Mouse (Mus musculus) kidney, embryonic 16.5 days (tissue): ENCODE data around the gene Cnnm1. TPM values are rescaled to one million over a fixed set of nuclear protein-coding genes. Genes with fewer than 3 reads are reported as not detected.

Source experiments
- ATAC-seq: fragments of 200-750 bp; cut with Nextera tagmentation; 2 replicates; pipeline ENCODE4 v1.8.0; 2017; ENCODE audit warnings: moderate TSS enrichment; ENCODE audit not compliant: low FRiP score, low TSS enrichment
- H3K27ac ChIP-seq: fragments of 300-500 bp; sonication (generic); 2 replicates; pipeline ENCODE4 v1.5.1; 2014; ENCODE audit warnings: low read length
- H3K27me3 ChIP-seq: fragments of 300-500 bp; sonication (generic); 2 replicates; pipeline ENCODE4 v1.6.1; 2014; ENCODE audit warnings: low read length, control low read depth, mixed read lengths; ENCODE audit not compliant: insufficient read depth
- H3K36me3 ChIP-seq: fragments of 300-500 bp; sonication (generic); 2 replicates; pipeline ENCODE4 v1.6.1; 2014; ENCODE audit warnings: low read length, control low read depth, mixed read lengths; ENCODE audit not compliant: insufficient read depth
- H3K4me1 ChIP-seq: fragments of 300-500 bp; sonication (generic); 2 replicates; pipeline ENCODE4 v1.6.1; 2014; ENCODE audit warnings: low read length, control low read depth, mixed read lengths; ENCODE audit not compliant: insufficient read depth
- H3K4me2 ChIP-seq: fragments of 300-500 bp; sonication (generic); replicated peaks from 2 replicates; pipeline ENCODE4 v1.6.1; 2014; ENCODE audit warnings: low read depth, low read length
- H3K4me3 ChIP-seq: fragments of 300-500 bp; sonication (generic); 2 replicates; pipeline ENCODE4 v1.5.1; 2014; ENCODE audit warnings: mild to moderate bottlenecking, low read length
- H3K9ac ChIP-seq: fragments of 300-500 bp; sonication (generic); replicated peaks from 2 replicates; pipeline ENCODE4 v1.6.1; 2014; ENCODE audit warnings: low read length
- H3K9me3 ChIP-seq: fragments of 300-500 bp; sonication (generic); 2 replicates; pipeline ENCODE4 v1.6.1; 2016; ENCODE audit warnings: low read length, control low read depth
- WGBS: fragments of 180-500 bp; shearing (Covaris S2); extraction: QIAGEN DNeasy Blood & Tissue Kit; methylation state at CpG from one replicate; pipeline ENCODE4 v1.1.7; 2014; 5-methylcytosine and 5-hydroxymethylcytosine counted together
- polyA plus RNA-seq: library from polyadenylated mRNA; unstranded; fragments of >200 nt; fragmentation: Nextera tagmentation; extraction: Ambion mirVana; gene quantifications from 2 replicates; pipeline ENCODE4 v1.2.1, GENCODE M21; 2015

Cnnm1 gene
- polyA plus RNA-seq, 1 experiment from 2014 or later: 0.05 TPM

DNA sequence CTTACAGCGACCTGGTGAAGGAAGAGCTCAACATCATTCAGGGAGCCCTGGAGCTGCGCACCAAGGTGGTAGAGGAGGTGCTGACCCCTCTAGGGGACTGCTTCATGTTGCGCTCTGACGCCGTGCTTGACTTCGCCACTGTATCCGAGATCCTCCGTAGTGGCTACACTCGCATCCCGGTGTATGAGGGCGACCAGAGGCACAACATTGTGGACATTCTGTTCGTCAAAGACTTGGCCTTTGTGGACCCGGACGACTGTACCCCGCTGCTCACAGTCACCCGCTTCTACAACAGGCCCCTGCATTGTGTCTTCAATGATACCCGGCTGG lies 1.4 kb downstream of the Cnnm1 start:
- peaks cover 60% of the 10 kb centered on the region for H3K27me3 ChIP-seq
- no peak for ATAC-seq

DNA sequence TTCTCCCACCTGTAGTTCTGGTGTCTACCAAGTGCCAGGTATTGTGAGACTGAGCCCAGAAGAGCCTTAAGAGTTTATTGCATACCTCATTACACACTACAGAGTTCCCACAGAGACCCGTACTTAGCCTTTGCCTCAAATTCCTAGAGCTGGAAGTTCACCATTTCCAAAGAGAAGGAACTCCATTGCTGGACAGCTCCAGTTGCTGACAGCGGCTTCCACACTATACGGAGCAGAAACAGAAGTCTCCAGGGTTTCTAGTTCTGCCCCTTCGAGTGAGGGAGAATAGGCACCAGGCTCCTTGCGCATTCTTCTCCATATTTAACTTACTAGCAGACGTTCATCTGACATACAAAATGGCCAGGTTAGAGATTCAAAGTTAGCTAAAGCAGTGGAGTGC lies 2.0 kb downstream of the Cnnm1 start:
- Histone ChIP-seq H3K36me3 (no peaks in the 10 kb centered on the region), H3K4me1 (peaks cover 13% of the 10 kb centered on the region), H3K27me3 (peaks cover 60% of the 10 kb centered on the region), H3K9me3 (no peaks in the 10 kb centered on the region), H3K9ac (no peak overlapping the region), H3K4me3 (no peak overlapping the region), H3K4me2 (no peak overlapping the region), H3K27ac (no peak overlapping the region)
- 25% methylated on average over 6 of the region's 6 CpGs for WGBS
- no peak for ATAC-seq

More for the DNA sequence above, 1.4 kb downstream of the Cnnm1 start:
- H3K9me3 ChIP-seq: no peaks in the 10 kb centered on the region
- H3K9ac ChIP-seq: no peak overlapping the region
- H3K27ac ChIP-seq: no peak overlapping the region
- WGBS: 10% methylated on average over 17 of the region's 17 CpGs
- peak overlapping the region; percentile 55 for H3K4me3 ChIP-seq
- H3K4me1 ChIP-seq: peaks cover 13% of the 10 kb centered on the region
- H3K4me2 ChIP-seq: peak overlapping the region; percentile 100
- no peaks in the 10 kb centered on the region for H3K36me3 ChIP-seq

DNA sequence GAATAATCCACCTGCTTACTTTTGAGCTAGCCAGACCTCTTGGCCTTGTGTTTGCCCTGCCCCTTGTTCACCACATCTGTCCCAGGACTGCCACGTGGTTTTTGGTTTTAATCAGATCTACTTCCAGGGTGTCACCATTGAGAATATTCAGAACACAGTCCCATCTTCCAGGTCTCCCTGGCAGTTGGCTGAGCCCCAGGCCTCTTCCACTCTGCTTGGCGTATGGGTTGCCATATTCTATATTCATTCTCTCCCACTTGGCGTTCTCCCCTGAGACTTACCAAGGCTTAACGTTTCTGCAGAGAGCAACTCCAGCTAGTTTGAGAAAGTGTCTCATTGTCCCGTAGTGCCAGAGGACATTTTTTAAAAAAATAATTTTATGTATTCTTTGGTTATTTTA lies 2.7 kb downstream of the Cnnm1 start:
- H3K27ac ChIP-seq: no peak overlapping the region
- H3K27me3 ChIP-seq: peaks cover 58% of the 10 kb centered on the region
- H3K9me3 ChIP-seq: no peaks in the 10 kb centered on the region
- no peak overlapping the region for H3K4me3 ChIP-seq
- ATAC-seq: no peak
- no peak overlapping the region for H3K4me2 ChIP-seq
- no peaks in the 10 kb centered on the region for H3K36me3 ChIP-seq
- no peak overlapping the region for H3K9ac ChIP-seq
- 91% methylated on average over 5 of the region's 5 CpGs for WGBS
- H3K4me1 ChIP-seq: peaks cover 13% of the 10 kb centered on the region

DNA sequence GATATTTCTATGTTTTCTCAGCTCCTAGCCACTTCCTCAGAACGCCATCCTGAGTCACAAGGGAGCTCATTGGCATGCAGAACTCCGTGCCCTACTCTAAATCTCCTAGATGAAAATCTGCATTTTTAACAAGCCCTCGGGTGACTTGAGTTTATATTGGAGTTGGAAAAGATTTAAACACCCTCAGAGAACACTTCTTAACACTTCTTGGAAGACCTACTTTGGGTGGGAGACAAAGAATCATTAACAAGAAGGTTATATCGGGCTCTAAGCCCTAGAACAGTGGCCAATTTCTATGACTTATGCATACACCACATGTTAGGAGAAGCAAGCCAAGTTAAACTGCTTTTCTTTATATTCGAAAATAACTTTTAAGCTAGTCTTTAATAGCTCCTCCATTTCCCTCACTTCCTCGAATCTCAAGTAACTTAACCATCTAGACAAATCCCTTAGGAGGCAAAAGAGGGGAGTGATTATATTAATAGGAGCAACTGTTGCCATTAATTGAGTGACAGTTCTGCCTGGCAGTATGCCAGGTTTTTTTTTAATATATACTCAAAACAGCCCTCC lies 4.5 kb downstream of the Cnnm1 start:
- H3K4me2 ChIP-seq: no peak overlapping the region
- no peaks in the 10 kb centered on the region for H3K36me3 ChIP-seq
- WGBS: 72% methylated on average over 6 of the region's 6 CpGs
- H3K9ac ChIP-seq: no peak overlapping the region
- no peak overlapping the region for H3K4me3 ChIP-seq
- ATAC-seq: no peak
- peaks cover 42% of the 10 kb centered on the region for H3K27me3 ChIP-seq
- no peaks in the 10 kb centered on the region for H3K9me3 ChIP-seq
- H3K27ac ChIP-seq: no peak overlapping the region
- H3K4me1 ChIP-seq: peaks cover 13% of the 10 kb centered on the region

DNA sequence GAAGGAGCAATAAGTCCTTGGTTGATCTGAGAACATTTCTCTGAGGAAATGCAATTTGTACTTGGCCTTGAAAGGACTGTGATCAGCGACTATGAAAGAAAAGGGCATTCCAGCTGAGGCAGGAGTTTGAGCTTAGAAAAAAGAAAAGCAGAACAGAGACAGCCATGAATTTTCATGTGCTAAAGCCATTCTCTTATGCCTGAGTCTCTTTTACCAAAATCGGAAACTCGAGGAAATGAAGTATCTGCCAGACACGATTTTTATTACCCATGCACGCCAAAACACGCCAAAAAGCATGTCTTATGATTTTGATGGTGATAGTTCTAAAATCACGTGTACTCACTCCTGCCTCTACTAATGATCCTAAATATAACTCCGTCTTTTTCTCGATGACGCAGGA lies 11.3 kb downstream of the Cnnm1 start:
- Histone ChIP-seq H3K9me3 (no peaks in the 10 kb centered on the region), H3K4me1 (no peaks in the 10 kb centered on the region), H3K4me3 (no peak overlapping the region), H3K9ac (no peak overlapping the region), H3K27me3 (no peaks in the 10 kb centered on the region), H3K4me2 (no peak overlapping the region), H3K27ac (no peak overlapping the region), H3K36me3 (no peaks in the 10 kb centered on the region)
- ATAC-seq: no peak
- 82% methylated on average over 10 of the region's 10 CpGs for WGBS

DNA sequence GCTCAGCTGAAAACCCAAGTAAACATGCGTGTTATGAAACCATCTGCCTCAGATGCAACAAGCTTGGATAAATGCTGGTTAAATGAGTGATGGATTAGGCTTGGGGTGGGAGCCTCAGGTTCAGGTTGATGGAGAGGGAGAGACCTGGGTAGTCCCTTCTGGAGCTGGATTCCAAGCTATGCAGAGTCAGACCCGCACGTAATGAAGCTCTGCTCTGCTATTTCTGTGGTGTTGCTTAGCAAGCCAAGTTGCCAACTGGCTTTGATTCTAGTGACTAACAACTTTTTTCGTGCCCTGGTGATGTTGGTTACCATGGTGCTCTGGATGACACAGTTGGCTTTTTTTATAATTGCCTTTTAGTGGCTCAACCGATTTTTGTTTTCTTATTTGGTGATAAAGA lies 11.9 kb downstream of the Cnnm1 start:
- Histone ChIP-seq H3K4me2 (no peak overlapping the region), H3K4me3 (no peak overlapping the region), H3K4me1 (no peaks in the 10 kb centered on the region), H3K27me3 (no peaks in the 10 kb centered on the region), H3K9ac (no peak overlapping the region), H3K36me3 (no peaks in the 10 kb centered on the region), H3K9me3 (no peaks in the 10 kb centered on the region), H3K27ac (no peak overlapping the region)
- 85% methylated on average over 5 of the region's 5 CpGs for WGBS
- no peak for ATAC-seq

DNA sequence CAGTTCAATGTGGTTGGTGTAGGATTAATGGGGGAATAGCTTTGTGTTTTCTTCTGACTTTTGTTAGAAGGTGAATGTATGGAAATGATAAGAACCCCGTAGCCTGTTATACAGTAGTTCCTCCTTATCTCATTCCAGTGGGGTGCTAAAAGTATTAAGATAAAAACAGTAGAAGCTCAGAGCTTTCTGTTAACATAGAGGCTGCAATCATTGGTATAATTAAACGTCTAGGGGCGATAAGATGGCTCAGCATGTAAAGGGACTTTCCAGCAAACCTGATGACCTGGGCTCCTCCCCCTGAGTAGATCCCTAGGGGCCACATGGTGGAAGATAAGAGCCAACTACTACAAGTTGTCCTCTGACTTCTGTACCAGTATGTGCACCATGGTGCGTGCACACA lies 12.8 kb downstream of the Cnnm1 start:
- no peaks in the 10 kb centered on the region for H3K27me3 ChIP-seq
- no peak overlapping the region for H3K4me2 ChIP-seq
- H3K4me3 ChIP-seq: no peak overlapping the region
- no peaks in the 10 kb centered on the region for H3K9me3 ChIP-seq
- no peak for ATAC-seq
- H3K4me1 ChIP-seq: no peaks in the 10 kb centered on the region
- H3K27ac ChIP-seq: no peak overlapping the region
- 86% methylated on average over 4 of the region's 4 CpGs for WGBS
- no peak overlapping the region for H3K9ac ChIP-seq
- no peaks in the 10 kb centered on the region for H3K36me3 ChIP-seq

DNA sequence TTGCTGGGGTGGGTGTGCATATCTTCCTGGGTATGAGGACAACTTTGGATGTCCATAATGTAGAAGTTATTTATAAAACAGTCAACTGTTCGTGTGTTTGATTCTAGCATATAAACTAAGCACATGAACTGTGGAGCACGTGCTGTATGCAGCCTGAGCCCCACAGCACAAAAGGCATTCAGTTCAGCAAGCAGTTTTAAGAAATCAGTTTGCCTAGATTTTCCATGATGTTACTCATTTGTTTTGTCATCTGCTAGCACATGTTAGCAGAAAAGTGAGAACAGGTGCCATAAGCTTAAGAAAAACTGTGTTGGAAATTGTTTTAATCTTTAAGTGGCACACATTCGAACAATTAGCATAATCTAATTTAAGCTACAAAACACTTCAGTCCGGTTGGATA lies 19.7 kb downstream of the Cnnm1 start:
- H3K9ac ChIP-seq: no peak overlapping the region
- H3K27me3 ChIP-seq: no peaks in the 10 kb centered on the region
- H3K36me3 ChIP-seq: no peaks in the 10 kb centered on the region
- no peaks in the 10 kb centered on the region for H3K9me3 ChIP-seq
- H3K27ac ChIP-seq: no peak overlapping the region
- 79% methylated on average over 4 of the region's 4 CpGs for WGBS
- no peak overlapping the region for H3K4me3 ChIP-seq
- no peak for ATAC-seq
- H3K4me1 ChIP-seq: no peaks in the 10 kb centered on the region
- no peak overlapping the region for H3K4me2 ChIP-seq

DNA sequence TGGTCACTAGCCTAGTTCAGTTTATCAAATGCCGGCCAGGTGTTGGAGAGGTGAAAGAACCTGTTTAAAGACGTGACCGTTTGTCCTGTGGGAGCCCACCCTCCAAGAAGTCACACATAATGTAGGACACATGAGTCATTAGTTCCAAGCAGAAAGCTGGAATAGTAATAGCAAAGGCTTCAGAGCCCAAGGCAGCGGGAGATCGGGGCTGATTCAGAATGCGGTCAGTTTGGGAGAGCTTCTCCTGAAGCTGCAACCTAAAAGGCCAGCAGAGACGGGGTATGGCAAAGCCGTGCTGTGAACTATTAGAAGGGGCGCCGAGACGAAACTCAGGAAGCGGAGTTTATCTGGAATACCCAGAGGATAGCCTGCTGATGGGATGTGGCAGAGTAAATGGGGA lies 20.2 kb downstream of the Cnnm1 start:
- Histone ChIP-seq H3K4me1 (no peaks in the 10 kb centered on the region), H3K4me2 (no peak overlapping the region), H3K4me3 (no peak overlapping the region), H3K9ac (no peak overlapping the region), H3K27ac (no peak overlapping the region), H3K36me3 (no peaks in the 10 kb centered on the region), H3K9me3 (no peaks in the 10 kb centered on the region), H3K27me3 (no peaks in the 10 kb centered on the region)
- 89% methylated on average over 12 of the region's 12 CpGs for WGBS
- no peak for ATAC-seq

DNA sequence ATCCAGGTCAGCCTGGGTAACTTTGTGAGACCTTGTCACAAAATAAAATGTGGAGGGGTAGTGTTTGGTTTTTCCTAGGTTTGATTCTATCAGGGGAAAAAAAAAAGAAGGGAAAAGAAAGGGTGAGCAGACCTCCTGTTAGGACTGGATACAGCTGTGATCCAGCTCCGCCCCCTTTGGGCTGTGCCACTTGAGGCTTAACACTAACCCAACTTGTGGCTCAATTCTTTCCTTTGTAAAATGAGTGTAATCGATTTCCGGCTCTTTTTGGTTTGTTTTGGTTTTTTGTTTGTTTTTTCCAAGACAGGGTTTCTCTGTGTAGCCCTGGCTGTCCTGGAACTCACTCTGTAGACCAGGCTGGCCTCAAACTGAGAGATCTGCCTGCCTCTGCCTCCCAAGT lies 21.9 kb downstream of the Cnnm1 start:
- H3K27me3 ChIP-seq: no peaks in the 10 kb centered on the region
- H3K36me3 ChIP-seq: no peaks in the 10 kb centered on the region
- no peak overlapping the region for H3K4me2 ChIP-seq
- H3K4me1 ChIP-seq: no peaks in the 10 kb centered on the region
- no peak overlapping the region for H3K4me3 ChIP-seq
- no peaks in the 10 kb centered on the region for H3K9me3 ChIP-seq
- no peak overlapping the region for H3K9ac ChIP-seq
- WGBS: 88% methylated on average over 3 of the region's 3 CpGs
- no peak overlapping the region for H3K27ac ChIP-seq
- ATAC-seq: no peak
